Mouse (Mus musculus) forebrain, embryonic 16.5 days (tissue): ENCODE measurements around the gene Mettl3. TPM values are rescaled to one million over a fixed set of nuclear protein-coding genes. Genes with fewer than 3 reads are reported as not detected.

ENCODE experiments used
- ATAC-seq: fragments of 200-750 bp; cut with Nextera tagmentation; 2 replicates; pipeline ENCODE4 v1.8.0; 2017; ENCODE audit warnings: mild to moderate bottlenecking, moderate library complexity
- H3K27ac ChIP-seq: fragments of 300-500 bp; sonication (generic); 2 replicates; pipeline ENCODE4 v1.5.1; 2014; ENCODE audit warnings: low read length, control low read depth
- H3K27me3 ChIP-seq: fragments of 300-500 bp; sonication (generic); replicated peaks from 2 replicates; pipeline ENCODE4 v1.6.1; 2014; ENCODE audit warnings: low read length; ENCODE audit not compliant: control insufficient read depth, insufficient read depth
- H3K36me3 ChIP-seq: fragments of 300-500 bp; sonication (generic); 2 replicates; pipeline ENCODE4 v1.6.1; 2014; ENCODE audit not compliant: control insufficient read depth, insufficient read depth
- H3K4me1 ChIP-seq: fragments of 300-500 bp; sonication (generic); replicated peaks from 2 replicates; pipeline ENCODE4 v1.6.1; 2014; ENCODE audit warnings: low read length; ENCODE audit not compliant: control insufficient read depth, insufficient read depth
- H3K4me2 ChIP-seq: fragments of 300-500 bp; sonication (generic); 2 replicates; pipeline ENCODE4 v1.6.1; 2014; ENCODE audit warnings: mild to moderate bottlenecking, low read length, control low read depth
- H3K4me3 ChIP-seq: fragments of 300-500 bp; sonication (generic); replicated peaks from 2 replicates; pipeline ENCODE4 v1.5.1; 2014; ENCODE audit warnings: mild to moderate bottlenecking, low read length, control low read depth
- H3K9ac ChIP-seq: fragments of 300-500 bp; sonication (generic); replicated peaks from 2 replicates; pipeline ENCODE4 v1.6.1; 2014; ENCODE audit warnings: low read depth, low read length, control low read depth
- H3K9me3 ChIP-seq: fragments of 300-500 bp; sonication (generic); 2 replicates; pipeline ENCODE4 v1.6.1; 2016; ENCODE audit warnings: low read length; ENCODE audit not compliant: control insufficient read depth
- WGBS: fragments of 180-500 bp; shearing (Covaris S2); extraction: QIAGEN DNeasy Blood & Tissue Kit; methylation state at CpG from one replicate; pipeline ENCODE4 v1.1.7; 2014; 5-methylcytosine and 5-hydroxymethylcytosine counted together
- polyA plus RNA-seq: library from polyadenylated mRNA; unstranded; fragments of >200 nt; fragmentation: Nextera tagmentation; extraction: Ambion mirVana; gene quantifications from 2 replicates; pipeline ENCODE4 v1.2.1, GENCODE M21; 2015

The Mettl3 gene
- polyA plus RNA-seq = 53.3 and 55.7 TPM in 2 replicates

GRCm38 (mm10) chr14:52304644-52305271 lies at the start of gene Mettl3:
Gene Mettl3 (minus strand): TSS chr14:52305128.
- Histone ChIP-seq H3K4me1 (peaks cover 17% of the 10 kb centered on the region), H3K27me3 (no peaks in the 10 kb centered on the region), H3K27ac (peak within 1 kb of the TSS; percentile 95), H3K9me3 (no peaks in the 10 kb centered on the region), H3K4me3 (peak within 1 kb of the TSS; percentile 74), H3K36me3 (no peaks in the 10 kb centered on the region), H3K4me2 (peak within 1 kb of the TSS; percentile 77), H3K9ac (peak within 1 kb of the TSS; percentile 77)
- ATAC-seq = peak; percentile 93
- 0% methylated on average over 43 of the region's 46 CpGs for WGBS

GRCm38 (mm10) chr14:52339512-52339852 lies 34.6 kb upstream of the Mettl3 start:
- no peak overlapping the region for H3K27ac ChIP-seq
- H3K4me1 ChIP-seq = no peaks in the 10 kb centered on the region
- ATAC-seq = no peak; the same call in 1 of the 2 replicates
- WGBS = 79% methylated on average over 6 of the region's 6 CpGs
- H3K9ac ChIP-seq = peak overlapping the region; percentile 46; the same call in 1 of the 2 replicates
- H3K4me2 ChIP-seq = peak overlapping the region; percentile 53; the same call in 1 of the 2 replicates
- no peaks in the 10 kb centered on the region for H3K27me3 ChIP-seq
- no peaks in the 10 kb centered on the region for H3K9me3 ChIP-seq
- no peaks in the 10 kb centered on the region for H3K36me3 ChIP-seq
- no peak overlapping the region; the same call in 1 of the 2 replicates for H3K4me3 ChIP-seq

GRCm38 (mm10) chr14:52338751-52339511 lies 34.0 kb upstream of the Mettl3 start:
- ATAC-seq = peak; percentile 85
- Histone ChIP-seq H3K4me2 (peak overlapping the region; percentile 53), H3K4me1 (no peaks in the 10 kb centered on the region), H3K36me3 (no peaks in the 10 kb centered on the region), H3K9ac (peak overlapping the region; percentile 46; the same call in 1 of the 2 replicates), H3K9me3 (no peaks in the 10 kb centered on the region), H3K27me3 (no peaks in the 10 kb centered on the region), H3K27ac (no peak overlapping the region), H3K4me3 (peak overlapping the region; percentile 35)
- WGBS = 25% methylated on average over 21 of the region's 21 CpGs

GRCm38 (mm10) chr14:52332171-52332570 lies 27.2 kb upstream of the Mettl3 start:
- Histone ChIP-seq H3K9me3 (no peaks in the 10 kb centered on the region), H3K27me3 (no peaks in the 10 kb centered on the region), H3K4me2 (no peak overlapping the region), H3K9ac (no peak overlapping the region), H3K4me1 (peaks cover 10% of the 10 kb centered on the region), H3K4me3 (no peak overlapping the region), H3K36me3 (no peaks in the 10 kb centered on the region), H3K27ac (no peak overlapping the region)
- 14% methylated on average over 1 of the region's 3 CpGs for WGBS
- ATAC-seq = no peak

GRCm38 (mm10) chr14:52331069-52331750 lies 26.3 kb upstream of the Mettl3 start:
- Histone ChIP-seq H3K27me3 (no peaks in the 10 kb centered on the region), H3K4me1 (peaks cover 16% of the 10 kb centered on the region), H3K9ac (no peak overlapping the region), H3K4me3 (no peak overlapping the region), H3K27ac (no peak overlapping the region), H3K9me3 (no peaks in the 10 kb centered on the region), H3K36me3 (no peaks in the 10 kb centered on the region), H3K4me2 (no peak overlapping the region)
- WGBS = 1% methylated on average over 4 of the region's 4 CpGs
- ATAC-seq = no peak

DNA sequence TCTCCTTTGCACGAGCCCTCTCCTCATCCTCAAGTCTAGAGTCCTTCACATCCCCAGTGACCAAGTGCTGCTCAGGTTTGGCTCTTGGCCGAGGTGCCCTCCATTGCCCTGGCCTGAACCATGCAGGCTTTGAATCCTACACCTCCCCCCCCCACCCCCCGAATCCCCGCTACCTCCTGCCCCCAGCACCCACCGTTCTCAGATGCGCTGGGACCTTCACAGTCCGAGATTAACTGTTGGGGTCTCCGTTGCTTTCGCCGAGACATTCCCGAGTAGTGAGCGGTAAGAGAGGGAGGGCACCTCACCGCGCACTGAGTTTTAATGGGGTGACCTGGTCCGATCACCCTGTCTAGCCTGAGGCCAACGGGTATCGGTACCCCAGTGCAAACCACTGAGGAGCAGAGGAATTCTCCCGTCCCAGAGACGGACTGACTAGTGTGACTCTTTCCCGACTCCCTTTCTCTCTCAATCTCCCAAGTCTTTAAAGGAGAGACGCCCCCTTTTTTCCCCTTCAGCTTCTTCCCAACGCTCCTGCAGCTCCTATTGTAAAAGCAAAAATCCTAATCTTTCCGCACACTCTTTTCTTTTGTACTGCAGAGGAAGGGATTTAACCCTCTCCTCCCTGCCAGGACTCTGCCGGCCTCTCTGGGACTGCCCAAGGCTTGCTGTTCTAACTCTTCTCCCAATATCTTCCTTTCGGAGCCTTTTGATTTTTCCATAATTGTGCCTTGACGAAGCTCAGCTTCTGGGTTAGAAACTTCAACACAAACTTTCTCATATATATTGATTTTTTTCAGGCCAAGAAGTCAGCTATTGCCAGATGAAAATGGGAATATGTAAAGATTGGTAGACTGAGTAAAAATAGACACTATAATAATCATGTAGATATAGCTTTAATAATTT lies 23.2 kb upstream of the Mettl3 start, which contains the start of gene Sall2:
Gene Sall2 (minus strand): TSS at position 853 of the 903 bp plus-strand sequence.
- ATAC-seq = peak; percentile 55
- H3K4me2 ChIP-seq = peak within 1 kb of the TSS; percentile 72

GRCm38 (mm10) chr14:52327375-52327901 lies 22.5 kb upstream of the Mettl3 start:
- no peaks in the 10 kb centered on the region for H3K27me3 ChIP-seq
- H3K27ac ChIP-seq = no peak overlapping the region; the same call in 1 of the 2 replicates
- H3K9me3 ChIP-seq = no peaks in the 10 kb centered on the region
- under 1% methylated on average over 14 of the region's 14 CpGs for WGBS
- H3K4me2 ChIP-seq = peak overlapping the region; percentile 72
- H3K36me3 ChIP-seq = no peaks in the 10 kb centered on the region
- peak overlapping the region; percentile 51 for H3K9ac ChIP-seq
- ATAC-seq = peak; percentile 68
- peaks cover 22% of the 10 kb centered on the region for H3K4me1 ChIP-seq
- H3K4me3 ChIP-seq = peak overlapping the region; percentile 47

More for the DNA sequence above, 23.2 kb upstream of the Mettl3 start, which contains the start of gene Sall2:
- Histone ChIP-seq H3K27me3 (no peaks in the 10 kb centered on the region), H3K4me3 (peak within 1 kb of the TSS; percentile 47), H3K9ac (peak within 1 kb of the TSS; percentile 51), H3K27ac (peak within 1 kb of the TSS; percentile 0; the same call in 1 of the 2 replicates), H3K36me3 (no peaks in the 10 kb centered on the region), H3K9me3 (no peaks in the 10 kb centered on the region), H3K4me1 (peaks cover 22% of the 10 kb centered on the region)
- WGBS = under 1% methylated on average over 26 of the region's 26 CpGs

- peak; percentile 41 for ATAC-seq
- no peak overlapping the region for H3K9ac ChIP-seq
- H3K4me3 ChIP-seq = no peak overlapping the region
- no peaks in the 10 kb centered on the region for H3K36me3 ChIP-seq
- H3K27ac ChIP-seq = no peak overlapping the region
- H3K9me3 ChIP-seq = no peaks in the 10 kb centered on the region
- peak overlapping the region; percentile 17; the same call in 1 of the 2 replicates for H3K4me2 ChIP-seq
- H3K27me3 ChIP-seq = no peaks in the 10 kb centered on the region
- WGBS = 6% methylated on average over 4 of the region's 4 CpGs
- H3K4me1 ChIP-seq = peaks cover 22% of the 10 kb centered on the region
These were observed 21.0 kb upstream of the Mettl3 start for GRCm38 (mm10) chr14:52325890-52326289.
